Mouse (Mus musculus): ENCODE measurements at regions not wholly inside any gene's neighbourhood (a gene's known extent, or its start where the extent isn't known, plus 50 kb on each side); places are given as distances from the start of the nearest gene placed in this dataset.

DNA sequence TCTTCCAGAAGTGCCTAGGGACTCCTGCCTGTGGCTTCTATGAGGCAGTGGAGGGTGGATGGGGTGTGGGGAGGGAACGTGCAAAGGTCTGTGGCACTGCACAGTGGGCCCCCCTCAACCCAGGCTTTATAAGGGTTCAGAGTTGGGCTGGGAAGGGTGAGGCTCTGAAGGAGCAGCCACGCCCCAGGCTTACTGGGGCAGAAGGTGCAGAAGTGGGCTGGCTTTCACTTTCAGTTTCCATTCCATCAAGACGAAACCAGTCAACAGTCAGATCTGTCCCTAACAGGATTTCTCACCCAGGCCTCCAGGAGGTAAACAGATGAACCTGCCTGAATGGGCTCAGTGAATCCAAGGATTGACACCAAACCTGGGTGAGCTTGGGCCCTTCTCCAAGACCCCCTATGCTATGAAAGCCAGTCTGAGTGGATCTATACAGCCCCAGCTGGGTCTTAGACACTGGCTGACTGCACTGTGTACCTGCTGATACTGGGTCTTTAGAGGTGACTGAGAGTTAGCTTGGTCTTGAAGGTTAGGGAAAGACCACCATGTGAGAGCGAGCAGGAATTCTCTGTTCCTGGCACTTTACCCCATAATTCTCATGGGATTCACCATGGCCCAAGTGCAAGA lies 93.9 kb upstream of the Ccnd2 start:
- TF ChIP-seq CTCF (IDR thresholded peaks at IDR 0.05; ENCODE audit: borderline replicate concordance, extremely low read depth, insufficient read depth, insufficient read length) (no peak), POLR2A (IDR thresholded peaks at IDR 0.05; ENCODE audit: borderline replicate concordance, extremely low read depth, insufficient read depth, insufficient read length, poor library complexity, severe bottlenecking) (no peak)
